Mouse (Mus musculus): ENCODE data around the gene Pigt. TPM values are rescaled to one million over a fixed set of nuclear protein-coding genes. Genes with fewer than 3 reads are reported as not detected.

Gene Pigt
- 46.1 and 59.7 TPM in 2 replicates for polyA plus RNA-seq (2012; rRNA removed)

DNA sequence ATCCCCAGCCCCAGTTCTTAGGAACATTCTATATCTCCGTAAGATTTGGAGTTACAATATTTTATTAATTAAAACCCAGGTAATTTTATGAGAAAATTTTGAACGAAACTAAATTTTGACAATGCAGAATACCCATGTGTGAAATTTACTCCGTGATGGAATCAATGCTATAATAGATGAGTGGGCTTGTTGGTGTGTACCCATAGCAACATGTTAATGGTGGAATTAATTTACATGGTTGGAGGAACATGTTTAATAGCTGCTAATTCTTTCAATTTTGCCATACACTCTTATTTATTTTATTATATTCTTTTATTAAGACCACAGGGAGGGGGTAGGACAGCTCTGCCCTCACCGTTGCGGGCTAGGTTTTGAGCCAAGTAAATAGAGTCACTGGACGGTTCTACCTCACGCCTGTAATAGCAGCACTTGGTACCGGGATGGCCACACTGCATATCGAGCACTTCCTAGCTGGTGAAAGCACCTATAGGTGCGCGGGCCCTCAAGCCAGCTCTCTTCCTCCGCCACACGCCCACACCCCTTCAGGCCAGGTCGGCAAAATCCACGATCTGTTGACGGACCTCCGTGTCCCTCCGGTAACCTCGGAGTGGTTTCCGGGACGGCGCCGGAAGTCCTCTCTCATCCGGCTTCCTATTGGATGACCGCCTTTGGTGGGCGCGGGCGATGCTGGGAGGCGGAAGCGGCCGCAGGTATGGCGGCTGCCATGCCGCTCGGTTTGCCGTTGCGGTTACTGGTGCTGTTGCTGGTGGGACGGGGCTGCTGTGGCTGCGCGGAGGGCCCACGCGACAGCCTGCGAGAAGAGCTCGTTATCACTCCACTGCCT lies at the start of gene Pigt:
TSS of gene Pigt (plus strand) at position 674 of the 844 bp plus-strand sequence.

DNA sequence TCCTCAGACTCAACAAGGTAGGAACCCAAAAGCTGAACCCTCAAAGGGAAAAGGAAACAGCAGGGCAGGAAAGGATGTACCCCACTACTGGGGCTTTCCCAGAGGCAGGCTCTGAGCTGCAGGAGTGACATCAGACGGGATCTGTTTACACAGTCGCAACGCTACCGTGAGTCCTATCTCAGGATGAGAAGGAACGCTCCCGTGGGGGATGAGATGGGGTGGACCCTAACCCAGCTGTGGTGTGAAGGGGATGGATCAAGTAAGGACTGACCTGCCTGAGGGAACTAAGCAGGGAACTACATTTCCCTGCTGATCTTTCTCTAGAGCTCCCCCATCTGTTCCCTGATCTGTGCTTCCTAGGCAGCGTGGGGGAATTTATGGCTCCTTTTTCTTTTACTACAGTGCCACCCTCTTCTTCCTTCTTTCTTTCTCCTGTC lies 40.4 kb upstream of the Pigt start, which contains the start of gene Sys1:
TSS of gene Sys1 (plus strand) at position 101 of the 437 bp plus-strand sequence.

DNA sequence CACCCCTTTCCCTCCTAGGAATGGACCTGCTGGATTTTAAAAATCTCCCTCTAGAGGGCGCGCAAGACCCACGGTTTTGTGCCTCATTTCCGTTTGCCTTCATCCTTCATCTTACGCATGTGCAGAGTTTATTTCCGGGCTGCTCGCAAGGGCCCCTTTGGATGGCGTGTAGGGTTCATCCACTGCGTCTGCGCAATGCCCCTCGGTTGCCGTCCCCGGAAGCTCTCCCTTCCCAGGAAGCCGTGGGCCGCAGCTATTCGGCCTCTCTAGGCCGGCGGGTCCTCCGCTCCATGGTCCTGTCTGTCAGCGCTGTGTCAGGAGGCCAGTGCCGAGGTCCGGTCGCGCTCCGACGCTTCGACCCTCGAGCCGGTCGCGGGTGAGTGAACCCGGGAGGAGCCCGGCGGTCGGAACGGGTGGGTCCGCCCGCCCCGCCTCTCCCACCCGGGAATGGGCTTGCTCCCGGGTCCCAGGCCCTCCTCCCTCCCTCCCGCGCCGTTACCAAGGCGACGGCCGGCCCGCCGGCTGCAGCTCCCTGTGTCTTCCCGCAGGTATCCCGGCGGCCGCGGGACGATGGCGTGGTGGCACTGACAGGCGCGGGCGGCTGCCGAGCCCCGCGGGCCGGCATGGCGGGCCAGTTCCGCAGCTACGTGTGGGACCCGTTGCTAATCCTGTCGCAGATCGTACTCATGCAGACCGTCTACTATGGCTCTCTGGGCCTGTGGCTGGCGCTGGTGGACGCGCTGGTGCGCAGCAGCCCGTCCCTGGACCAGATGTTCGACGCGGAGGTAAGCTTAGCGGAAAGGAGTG lies 36.4 kb upstream of the Pigt start, which contains the start of gene Gm20458:
TSS of gene Gm20458 (plus strand) at position 223 of the 807 bp plus-strand sequence.

DNA sequence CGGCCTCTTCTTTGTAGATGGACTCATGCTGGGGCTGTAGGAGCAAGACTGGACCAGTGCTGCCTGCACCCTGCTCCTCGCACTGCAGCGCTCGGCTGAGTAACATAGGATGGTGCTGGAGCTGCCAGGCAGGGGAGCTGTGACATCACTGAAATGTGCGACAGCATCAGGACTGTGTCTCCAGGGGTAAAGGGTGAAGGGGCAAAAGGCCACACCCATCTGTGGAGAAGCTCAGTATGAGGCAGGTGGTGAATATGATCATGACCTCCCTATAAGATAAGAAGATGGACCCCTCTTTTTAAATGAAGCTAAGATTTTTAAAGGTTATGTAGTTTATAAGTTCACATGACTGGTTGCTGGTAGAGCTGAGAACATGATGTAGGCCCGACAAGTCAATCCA lies 23.7 kb upstream of the Pigt start, which contains the start of gene Trp53tg5:
TSS of gene Trp53tg5 (minus strand) at position 101 of the 400 bp plus-strand sequence.

DNA sequence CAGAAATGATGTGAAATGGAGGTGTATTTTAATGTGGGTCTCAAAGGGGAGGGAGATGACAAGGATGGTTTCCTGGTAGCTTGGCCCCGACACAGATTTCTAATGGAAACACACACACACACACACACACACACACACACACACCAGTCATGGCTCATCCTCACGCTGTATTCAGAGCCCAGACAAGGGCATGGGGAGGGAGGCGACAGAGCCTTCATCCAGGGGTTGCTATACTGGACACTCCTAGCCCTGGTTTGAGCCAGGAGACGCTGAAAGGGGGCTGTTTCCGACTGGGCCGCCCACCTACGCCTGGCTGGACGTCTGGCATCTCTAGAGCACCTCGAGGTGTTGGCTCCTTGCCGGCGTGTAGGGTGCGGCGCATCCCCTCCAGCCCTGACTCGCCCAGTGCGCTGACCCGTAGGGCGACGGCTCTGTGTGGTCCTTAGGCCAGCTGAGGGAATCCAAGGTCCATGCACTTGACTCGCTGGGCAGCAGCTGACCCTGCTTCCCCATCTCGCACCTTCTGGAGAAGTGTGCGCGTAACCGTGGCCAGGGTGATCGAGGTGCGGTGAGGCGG lies 11.6 kb upstream of the Pigt start, which contains the start of gene Dbndd2:
TSS of gene Dbndd2 (plus strand) at position 426 of the 577 bp plus-strand sequence.

Other genes with a start within 250 kb of the Pigt start
- not detected in 2 replicates for gene Svs3b, start 240.9 kb upstream of the Pigt start, polyA plus RNA-seq (2012; rRNA removed)
- not detected in 2 replicates for gene Svs4, start 219.1 kb upstream of the Pigt start, polyA plus RNA-seq (2012; rRNA removed)
- not detected in 2 replicates for gene Svs3a, start 208.3 kb upstream of the Pigt start, polyA plus RNA-seq (2012; rRNA removed)
- gene Svs6, start 180.8 kb upstream of the Pigt start, polyA plus RNA-seq (2012; rRNA removed) = not detected in 2 replicates
- gene Svs5, start 164.8 kb upstream of the Pigt start, polyA plus RNA-seq (2012; rRNA removed) = not detected in 2 replicates
- 0.68 and 1.5 TPM in 2 replicates for gene Slpi, start 108.4 kb upstream of the Pigt start, polyA plus RNA-seq (2012; rRNA removed)
- gene Rbpjl, start 94.4 kb upstream of the Pigt start, polyA plus RNA-seq (2012; rRNA removed) = 0.07 and 0.17 TPM in 2 replicates
- 2.9 and 14.2 TPM in 2 replicates for gene Matn4, start 92.4 kb upstream of the Pigt start, polyA plus RNA-seq (2012; rRNA removed)
- 7.6 and 10.2 TPM in 2 replicates for gene Sdc4, start 53.6 kb upstream of the Pigt start, polyA plus RNA-seq (2012; rRNA removed)
- 38.9 and 39.1 TPM in 2 replicates for gene Sys1, start 40.6 kb upstream of the Pigt start, polyA plus RNA-seq (2012; rRNA removed)
- 6.1 and 9.4 TPM in 2 replicates for gene Gm20458, start 36.6 kb upstream of the Pigt start, polyA plus RNA-seq (2012; rRNA removed)
- not detected in 2 replicates for gene Trp53tg5, start 23.8 kb upstream of the Pigt start, polyA plus RNA-seq (2012; rRNA removed)
- 3.9 and 4.5 TPM in 2 replicates for gene Dbndd2, start 11.4 kb upstream of the Pigt start, polyA plus RNA-seq (2012; rRNA removed)
- gene Wfdc2, start 64.9 kb downstream of the Pigt start, polyA plus RNA-seq (2012; rRNA removed) = 20.7 and 21.6 TPM in 2 replicates
- not detected in 2 replicates for gene Spint3, start 75.9 kb downstream of the Pigt start, polyA plus RNA-seq (2012; rRNA removed)
- gene Wfdc6a, start 87.9 kb downstream of the Pigt start, polyA plus RNA-seq (2012; rRNA removed) = 0.06 TPM in 1 of 2 replicates, not detected in the other
- gene Eppin, start 96.1 kb downstream of the Pigt start, polyA plus RNA-seq (2012; rRNA removed) = 0.09 TPM in 1 of 2 replicates, not detected in the other
- not detected in 2 replicates for gene Wfdc6b, start 116.0 kb downstream of the Pigt start, polyA plus RNA-seq (2012; rRNA removed)
- gene Wfdc8, start 116.1 kb downstream of the Pigt start, polyA plus RNA-seq (2012; rRNA removed) = not detected in 2 replicates
- not detected in 2 replicates for gene Wfdc16, start 141.3 kb downstream of the Pigt start, polyA plus RNA-seq (2012; rRNA removed)
- gene Wfdc10, start 158.5 kb downstream of the Pigt start, polyA plus RNA-seq (2012; rRNA removed) = 0.30 and 0.42 TPM in 2 replicates
- not detected in 2 replicates for gene Wfdc9, start 159.1 kb downstream of the Pigt start, polyA plus RNA-seq (2012; rRNA removed)
- gene Wfdc11, start 176.6 kb downstream of the Pigt start, polyA plus RNA-seq (2012; rRNA removed) = not detected in 2 replicates
- gene Wfdc13, start 187.6 kb downstream of the Pigt start, polyA plus RNA-seq (2012; rRNA removed) = 0.06 and 0.20 TPM in 2 replicates
- not detected in 2 replicates for gene Spint4, start 201.0 kb downstream of the Pigt start, polyA plus RNA-seq (2012; rRNA removed)
- not detected in 2 replicates for gene Spint5, start 217.8 kb downstream of the Pigt start, polyA plus RNA-seq (2012; rRNA removed)
- gene Wfdc3, start 248.4 kb downstream of the Pigt start, polyA plus RNA-seq (2012; rRNA removed) = 0.35 and 0.89 TPM in 2 replicates
- gene Dnttip1, start 248.5 kb downstream of the Pigt start, polyA plus RNA-seq (2012; rRNA removed) = 62.3 and 91.0 TPM in 2 replicates

Measured in central nervous system, embryonic 11.5 days (tissue).